Mouse (Mus musculus) c-Kit-negative CD71-positive TER-119-positive erythroid progenitor cells, embryonic 14.5 days (primary cell): ENCODE data around the gene Ube2j2.

Experiments used
- DNase-seq: peaks from one replicate; pipeline ENCODE4 v3.0.0-alpha.2; 2013; ENCODE audit warnings: low read depth, low spot score

Gene Ube2j2

DNA sequence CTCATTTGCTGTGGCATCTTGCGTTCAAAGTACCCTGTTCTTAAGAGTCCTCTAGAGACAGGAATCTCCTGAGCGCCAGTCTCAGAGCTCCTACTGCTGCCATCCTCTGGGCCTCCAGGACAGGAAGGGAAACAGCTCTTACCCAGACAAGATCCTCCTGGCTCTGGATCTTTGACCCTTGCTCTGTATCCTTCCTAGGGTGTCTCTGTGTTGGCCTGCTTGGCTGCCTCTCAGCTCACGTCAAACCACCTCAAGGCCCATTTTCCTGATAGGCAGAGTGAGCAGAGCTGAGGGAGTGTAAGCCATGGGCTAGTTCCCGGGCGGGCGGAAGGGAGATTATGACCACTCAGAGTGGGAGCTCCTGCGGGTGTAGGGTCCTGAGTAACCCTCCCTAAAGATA is 19.5 kb downstream of the Ube2j2 start:
- no peak for DNase-seq

DNA sequence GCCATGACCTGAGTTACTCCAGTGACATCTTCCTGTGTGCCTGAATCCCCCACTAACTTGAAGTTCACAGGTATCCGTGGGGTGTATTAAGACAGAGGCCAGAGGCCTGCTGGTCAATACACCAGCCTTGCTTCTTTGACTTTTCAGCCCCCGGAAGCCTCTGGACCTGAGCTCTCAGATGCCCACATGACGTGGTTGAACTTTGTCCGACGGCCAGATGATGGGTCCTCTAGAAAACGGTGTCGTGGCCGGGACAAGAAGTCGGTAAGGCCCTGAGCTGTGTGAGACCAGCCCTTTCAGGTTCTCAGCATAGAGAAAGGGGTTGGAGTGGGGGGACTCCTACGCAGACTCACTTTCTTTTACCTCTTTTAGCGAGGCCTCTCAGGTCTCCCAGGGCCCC is 20.8 kb downstream of the Ube2j2 start:
- no peak for DNase-seq

DNA sequence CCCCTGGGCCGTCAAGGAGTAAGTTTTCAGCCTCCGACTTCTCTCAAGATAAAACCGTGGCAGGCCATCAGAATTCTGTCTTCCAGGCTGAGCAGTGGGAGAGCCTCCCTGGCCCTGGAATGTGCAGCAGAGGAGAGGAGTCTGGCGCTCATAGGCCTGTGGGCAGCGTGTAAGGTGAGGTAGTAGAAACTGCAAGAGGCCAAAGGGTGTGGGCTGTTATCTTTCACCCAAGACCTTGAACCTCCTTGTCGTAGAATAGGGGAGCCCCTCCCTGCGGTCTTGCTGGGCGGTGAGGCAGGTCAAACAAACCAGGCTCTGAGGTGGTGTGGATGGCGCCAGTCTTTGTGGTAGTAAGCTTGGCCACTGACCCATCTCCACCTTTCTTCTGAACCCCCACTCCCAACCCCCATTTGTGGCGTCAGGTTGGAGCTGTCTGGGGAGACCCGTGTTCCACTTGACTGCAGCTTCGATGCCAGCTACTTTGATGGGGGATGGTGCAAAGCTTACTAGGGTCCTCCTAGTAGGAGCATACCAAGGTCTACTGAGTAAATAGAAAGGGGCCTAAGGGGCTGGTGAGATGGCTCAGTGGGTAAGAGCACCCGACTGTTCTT is 25.5 kb downstream of the Ube2j2 start:
- DNase-seq, result no peak

DNA sequence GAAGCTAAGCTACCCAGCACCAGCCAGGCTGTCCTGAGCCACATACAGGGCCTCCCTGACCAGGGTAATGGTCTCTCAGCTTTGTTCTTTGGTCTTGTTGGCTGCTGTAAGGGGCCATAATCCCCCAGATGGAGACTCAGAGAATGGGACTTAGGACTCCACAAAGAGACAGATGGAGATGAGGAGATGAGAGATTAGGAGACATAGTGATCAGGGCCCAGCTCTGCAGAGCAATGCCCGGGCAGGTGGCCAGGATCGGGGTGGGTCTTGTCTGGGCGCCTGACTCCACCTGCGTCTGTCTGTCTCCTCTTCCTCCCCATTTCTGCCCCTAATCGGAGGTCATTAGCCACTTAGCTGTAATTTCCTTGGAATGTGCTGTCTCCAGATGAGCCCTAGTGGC is 26.7 kb downstream of the Ube2j2 start:
- no peak for DNase-seq

DNA sequence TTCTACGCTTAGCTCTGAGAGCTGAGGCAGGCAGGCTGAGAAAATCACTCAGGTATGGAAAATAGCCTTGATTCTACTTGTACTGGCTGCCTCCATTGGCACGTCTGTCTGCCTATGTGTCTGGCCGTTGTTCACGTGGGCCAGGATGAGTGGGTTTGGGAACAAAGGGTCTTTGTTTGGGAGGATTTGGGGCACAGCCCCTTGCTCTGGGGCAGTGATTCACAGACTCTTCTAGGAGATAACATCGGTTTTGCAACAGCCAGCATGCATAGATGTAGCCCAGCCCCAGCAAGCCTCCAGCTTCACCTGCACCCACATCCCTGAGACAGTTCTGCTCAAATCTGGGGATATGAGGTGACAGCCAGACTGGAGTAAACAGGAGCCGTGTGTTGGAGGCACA is 29.0 kb downstream of the Ube2j2 start:
- DNase-seq, result no peak

DNA sequence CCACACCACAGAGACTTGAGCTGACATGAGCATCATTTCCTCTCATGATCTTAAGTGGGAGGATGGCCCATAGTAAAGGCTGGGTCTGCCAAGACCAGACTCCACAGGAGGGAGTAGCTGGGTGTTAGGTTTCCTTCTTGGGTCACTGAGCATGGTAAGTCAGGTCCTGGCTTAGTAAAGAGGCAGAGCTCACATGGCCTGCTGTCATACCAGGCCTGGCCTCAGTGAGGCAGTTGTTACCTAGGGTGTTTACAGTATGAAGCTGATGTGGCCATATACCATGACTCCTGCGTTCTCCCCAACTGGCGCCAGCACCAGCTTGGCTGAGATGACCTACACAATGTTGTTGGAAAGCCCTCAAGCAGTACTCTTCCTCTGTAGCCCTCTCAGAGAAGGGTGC is 29.6 kb downstream of the Ube2j2 start:
- no peak for DNase-seq

DNA sequence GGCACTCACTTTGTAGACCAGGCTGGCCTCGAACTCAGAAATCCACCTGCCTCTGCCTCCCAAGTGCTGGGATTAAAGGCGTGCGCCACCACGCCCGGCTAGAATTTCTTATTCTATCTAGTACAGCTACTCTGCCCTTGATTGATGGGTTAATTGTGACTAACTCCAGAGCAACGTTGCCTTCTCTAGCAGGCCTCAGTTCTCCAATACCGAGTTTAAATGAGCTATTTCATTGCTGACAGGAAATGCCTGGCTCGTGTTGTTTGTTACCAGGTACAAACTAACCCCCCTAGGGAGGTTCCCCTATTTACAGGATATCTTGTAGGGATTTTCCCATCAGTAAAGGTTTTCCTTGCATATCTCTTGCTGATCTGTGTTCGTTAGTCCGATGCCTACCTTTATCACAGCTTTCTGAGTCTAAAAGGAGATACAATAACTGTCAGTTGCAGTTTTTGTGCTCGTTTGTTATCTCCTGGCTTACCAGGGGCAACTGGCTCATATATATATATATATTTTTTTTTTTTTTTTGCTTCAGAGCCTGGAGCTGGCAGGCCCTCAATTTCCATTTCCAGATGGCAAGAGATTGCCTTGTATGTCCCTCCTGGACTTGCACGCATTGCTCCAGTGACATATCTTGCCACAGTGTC is 37.9 kb downstream of the Ube2j2 start:
- DNase-seq, result no peak

DNA sequence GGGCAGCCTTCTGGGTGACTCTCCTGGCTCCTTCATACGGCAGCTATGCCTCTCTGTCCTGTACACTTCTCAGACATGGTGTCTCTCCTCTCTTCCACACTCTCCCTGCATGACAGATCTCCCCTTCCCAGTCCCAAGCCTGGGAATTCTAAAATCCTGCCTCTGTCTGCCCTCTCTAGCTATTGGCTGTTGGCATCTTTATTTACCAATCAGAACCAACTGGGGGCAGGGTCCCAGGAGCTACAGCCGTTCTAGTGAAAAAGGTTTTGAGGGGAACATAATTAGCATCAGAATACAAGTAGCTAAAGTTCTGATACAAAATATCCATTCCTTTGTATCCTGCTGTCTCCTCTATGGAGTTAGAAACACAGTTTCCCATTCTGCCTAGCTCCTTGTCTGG is 40.2 kb downstream of the Ube2j2 start:
- DNase-seq, result no peak

DNA sequence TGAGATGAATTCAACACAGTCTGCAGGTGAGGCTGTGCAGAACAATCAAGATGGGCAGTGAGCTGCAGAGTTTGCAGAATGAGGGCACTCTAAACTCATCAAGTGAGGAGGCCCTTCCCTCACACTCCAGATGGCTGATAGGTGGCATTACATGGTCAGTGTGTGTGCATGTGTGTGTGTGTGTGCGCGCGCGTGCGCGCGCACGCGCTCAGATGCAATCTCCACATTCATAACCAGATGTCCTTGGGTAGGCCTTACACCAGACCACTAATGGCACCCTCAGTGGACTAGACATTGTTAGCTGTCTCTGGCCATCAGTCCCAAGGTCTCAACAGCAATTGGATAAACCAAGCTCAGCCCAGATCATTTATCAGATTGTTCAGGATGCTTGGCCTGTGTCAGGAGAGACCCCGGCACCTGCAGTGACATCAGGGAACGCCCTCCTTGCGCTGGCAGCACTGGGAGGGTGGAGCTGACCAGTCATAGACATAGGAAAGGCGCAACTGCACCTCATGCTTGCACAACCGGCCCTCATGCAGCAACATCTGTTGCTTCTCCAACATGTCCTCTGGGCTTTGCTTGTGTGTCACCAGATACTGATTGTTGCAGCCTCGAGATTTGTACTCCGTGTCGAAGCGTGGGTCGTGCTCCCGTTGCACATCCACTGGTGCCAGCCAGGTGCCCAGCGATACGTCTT is 47.7 kb downstream of the Ube2j2 start:
- no peak for DNase-seq

DNA sequence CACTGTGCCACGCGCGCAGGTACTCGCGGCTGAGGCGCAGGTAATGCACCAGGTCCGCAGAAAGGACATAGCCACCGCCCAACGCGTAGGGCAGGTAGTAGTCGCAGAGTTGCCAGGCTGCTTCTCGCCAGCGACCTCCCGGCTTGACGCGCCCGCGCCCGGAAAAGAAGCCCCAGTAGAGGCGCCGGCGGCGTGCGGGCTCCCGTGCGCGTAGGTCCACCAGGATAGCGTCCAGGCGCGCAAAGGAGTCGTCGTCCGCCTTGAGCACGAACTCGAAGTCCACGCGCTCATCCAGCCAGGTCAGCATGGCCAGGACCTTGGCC is 48.2 kb downstream of the Ube2j2 start:
- DNase-seq, result no peak

DNA sequence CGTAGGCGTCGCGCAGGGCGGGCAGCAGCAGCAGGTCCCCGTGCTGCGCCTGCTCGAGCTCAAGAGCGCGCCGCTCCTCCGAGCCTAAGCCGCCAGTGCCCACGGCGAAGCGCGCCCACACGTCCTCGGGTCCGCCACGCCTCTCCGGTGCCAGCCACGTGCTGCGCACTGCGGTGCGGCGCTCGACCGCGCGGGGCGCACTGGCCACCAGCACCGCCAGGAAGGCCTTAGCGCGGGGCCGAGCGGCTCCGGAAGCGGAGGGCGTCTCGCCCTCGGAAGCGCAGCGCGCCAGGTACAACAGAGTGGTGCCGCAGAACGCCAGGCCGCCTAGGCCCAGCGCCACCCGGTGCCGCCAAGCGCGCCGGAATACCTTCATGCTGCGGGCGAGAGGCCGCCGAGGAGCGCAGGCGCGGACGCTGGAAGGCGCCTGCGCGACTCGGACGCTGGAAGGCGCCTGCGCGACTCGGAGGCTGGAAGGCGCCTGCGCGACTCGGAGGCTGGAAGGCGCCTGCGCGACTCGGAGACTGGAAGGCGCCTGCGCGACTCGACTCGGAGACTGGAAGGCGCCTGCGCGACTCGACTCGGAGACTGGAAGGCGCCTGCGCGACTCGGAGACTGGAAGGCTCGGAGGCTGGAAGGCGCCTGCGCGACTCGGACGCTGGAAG is 48.7 kb downstream of the Ube2j2 start, which contains the start of the genes B3galt6 and Sdf4:
Gene B3galt6, minus strand, starts transcription at position 409 of the 665 bp plus-strand sequence.
Gene Sdf4, plus strand, starts transcription at position 632 of the 665 bp plus-strand sequence.
- peak; percentile 89 for DNase-seq

DNA sequence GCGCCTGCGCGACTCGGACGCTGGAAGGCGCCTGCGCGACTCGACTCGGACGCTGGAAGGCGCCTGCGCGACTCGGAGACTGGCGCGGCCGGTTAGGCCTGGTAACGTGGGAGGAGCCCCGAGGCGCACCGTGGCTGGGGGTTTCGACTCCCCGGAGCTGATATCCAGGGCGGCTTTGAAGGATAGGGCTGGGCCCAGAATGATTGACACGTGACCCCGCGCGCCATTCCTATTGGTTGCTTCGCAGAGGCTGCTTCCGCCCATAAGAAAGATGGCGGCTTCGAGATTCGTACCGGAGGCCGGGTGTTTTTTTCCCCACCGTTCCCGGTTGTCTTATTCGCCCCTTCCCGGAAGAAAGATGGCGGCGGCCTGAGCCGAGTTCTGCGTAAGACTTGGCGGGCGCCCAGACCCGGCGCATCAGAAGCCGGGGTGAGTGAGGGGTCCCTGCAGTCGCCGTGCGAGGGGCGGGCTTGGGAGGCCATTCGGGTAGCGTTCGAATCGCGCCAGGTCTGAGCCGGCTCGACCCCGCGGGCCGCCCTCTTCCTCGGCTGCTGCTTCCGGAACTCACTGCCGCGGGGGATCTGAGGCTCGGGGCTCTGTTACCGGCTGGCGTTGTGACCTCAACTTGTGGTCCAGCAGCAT is 49.4 kb downstream of the Ube2j2 start:
- DNase-seq, result peak; percentile 95

DNA sequence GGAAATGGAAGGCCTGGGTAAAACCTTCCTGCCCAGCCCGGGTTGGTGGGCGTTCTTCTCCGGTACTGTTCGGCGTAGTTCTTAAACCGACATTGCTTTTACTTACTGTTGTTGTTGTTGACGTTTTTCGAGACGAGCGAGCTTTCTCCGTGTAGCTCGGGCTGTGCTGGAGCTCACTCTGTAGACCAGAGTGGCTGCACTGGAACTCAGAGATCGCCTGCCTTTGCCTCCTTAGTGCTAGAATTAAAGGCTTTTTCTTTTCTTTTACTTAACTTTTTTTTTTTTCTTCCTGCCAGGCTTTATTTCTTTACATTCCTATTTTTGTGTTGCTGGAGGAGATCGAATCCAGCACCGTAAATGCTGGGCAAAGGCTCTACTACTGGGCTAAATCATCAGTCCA is 50.0 kb downstream of the Ube2j2 start:
- no peak for DNase-seq

DNA sequence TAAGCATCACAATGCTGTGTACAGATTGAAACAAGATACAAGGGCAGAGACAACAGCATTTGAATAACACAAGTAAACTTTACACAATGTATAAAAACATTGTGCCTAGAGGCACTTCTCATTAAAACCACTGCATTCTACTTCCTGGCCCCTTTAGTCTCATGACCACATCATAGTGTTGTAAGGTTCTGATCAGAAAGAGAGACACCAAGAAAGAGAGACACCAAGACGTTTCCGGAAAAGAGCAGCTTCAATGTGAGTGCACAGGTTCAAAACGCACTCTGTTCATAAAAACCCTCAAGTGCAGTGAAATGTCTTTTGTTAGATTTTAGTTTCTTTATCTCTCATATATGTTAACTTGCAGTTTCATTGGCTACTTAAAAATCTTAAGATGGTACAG is 60.5 kb downstream of the Ube2j2 start:
- no peak for DNase-seq

DNA sequence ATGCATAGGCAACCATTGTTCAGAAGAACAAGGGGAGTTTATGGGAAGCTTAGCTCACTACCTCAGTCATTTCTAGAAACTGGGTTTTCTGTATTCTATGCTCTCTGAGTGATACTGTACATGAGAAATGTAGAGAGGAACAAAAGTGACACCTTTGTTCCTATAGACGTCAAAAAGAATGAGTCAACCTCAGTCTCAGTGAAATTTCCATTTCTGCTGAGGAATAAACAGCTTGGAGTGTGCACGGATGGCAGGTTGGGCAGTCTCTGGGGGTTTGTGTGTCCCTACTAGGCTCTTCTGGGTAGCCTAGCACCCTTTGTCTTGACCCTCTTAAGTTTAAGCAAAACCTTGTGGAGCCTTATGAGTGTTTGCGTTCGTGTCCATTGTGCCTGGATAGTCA is 64.7 kb downstream of the Ube2j2 start:
- no peak for DNase-seq
